Mouse (Mus musculus) urinary bladder, adult 18-20 months (tissue): ENCODE measurements around the gene Mdc1.
"Not testable (repeated sequence)": the region's sequence is repeated elsewhere in the genome, so short reads cannot be mapped to it uniquely, and the experiment has no call there.

Source experiments
- DNase-seq, 2 experiments: peaks; one replicate each; pipeline ENCODE4 v3.0.0; 2022; ENCODE audit warnings: low spot score in 2 of 2, mixed read lengths in 2 of 2

Gene Mdc1

DNA sequence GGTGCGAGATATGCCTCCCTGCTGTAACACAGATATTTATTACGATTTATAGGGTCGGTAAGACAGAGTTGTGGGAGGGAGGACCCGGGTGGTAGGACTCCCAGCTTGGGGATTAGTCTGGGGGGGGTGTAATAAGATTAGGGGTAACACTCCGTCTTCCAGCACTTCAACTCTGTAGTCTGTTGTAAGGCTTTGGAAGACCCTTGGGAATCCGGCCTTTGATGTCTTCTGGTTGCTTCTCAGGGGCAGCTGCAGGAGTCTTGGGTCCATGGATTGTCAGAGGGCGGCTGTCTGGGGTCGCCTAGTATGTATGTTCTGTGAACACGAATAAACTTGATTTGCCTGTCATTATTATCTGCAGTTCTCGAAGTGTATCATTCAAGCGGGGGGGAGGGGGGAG is 18.8 kb upstream of the Mdc1 start:
- DNase-seq: no peak

DNA sequence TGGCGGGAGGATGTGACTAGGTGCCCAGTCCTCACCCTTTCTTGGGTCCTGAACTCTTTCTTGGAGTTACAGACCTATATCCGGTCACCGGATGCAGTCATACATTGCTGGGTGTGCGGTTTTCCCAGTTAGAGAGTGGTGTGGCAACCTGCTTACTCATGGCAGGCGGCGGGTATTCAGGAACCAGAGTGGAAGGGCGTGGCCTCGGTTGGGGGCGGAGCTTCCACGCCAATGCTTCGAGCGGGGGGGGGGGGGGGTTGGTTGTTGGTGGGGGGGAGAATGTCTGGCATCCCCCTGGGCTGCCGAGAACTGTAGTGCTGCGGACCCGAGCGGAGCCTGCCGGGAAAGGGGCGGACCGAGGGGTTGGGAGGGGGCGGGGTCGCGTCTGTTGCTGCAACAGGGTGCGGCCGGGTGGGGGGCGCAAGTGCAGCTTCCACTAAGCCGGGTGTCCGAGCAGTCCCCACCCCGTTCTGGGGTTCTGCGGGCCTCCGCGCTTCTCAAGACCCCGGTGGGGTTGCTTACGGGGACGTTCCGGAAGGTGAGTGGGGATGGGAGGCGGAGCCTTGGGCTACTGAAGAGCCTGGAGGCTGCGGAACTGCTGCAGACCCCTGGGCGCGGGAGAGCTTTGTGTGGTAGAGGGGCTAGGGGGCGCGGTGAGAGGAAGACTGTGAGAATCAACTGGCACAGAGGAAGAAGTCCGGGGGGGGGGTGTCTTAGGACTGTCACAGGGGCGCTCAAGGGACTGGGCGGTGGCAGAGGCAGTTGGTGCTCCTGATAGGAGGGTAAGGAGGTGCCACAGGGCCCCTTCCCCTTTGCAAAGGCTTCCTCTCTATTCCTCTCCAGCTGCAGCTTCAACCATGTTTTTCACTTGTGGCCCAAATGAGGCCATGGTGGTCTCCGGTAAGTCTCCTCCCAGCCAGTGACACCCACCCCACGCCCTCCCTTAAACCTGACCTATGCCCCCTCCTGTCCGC is 18.1 kb upstream of the Mdc1 start, which contains the start of gene Flot1:
TSS of gene Flot1 (plus strand) at position 267 of the 974 bp plus-strand sequence.
- DNase-seq: peak; percentile 75 to 85

DNA sequence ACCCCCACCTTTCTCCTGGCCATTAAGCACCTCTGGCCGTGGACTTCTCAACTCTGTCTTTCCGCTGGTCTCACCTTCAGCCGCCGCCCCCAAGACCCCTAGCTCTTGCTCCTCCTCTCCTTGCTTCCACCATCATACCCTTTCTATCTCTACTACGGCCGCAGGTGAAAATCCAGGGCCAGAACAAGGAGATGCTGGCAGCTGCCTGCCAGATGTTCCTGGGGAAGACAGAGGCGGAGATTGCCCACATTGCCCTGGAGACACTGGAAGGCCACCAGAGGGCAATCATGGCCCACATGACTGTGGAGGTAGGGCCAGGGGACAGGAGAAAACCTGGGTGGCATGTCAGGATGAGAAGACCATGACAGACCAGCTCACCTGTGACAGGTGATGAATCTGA is 16.9 kb upstream of the Mdc1 start:
- DNase-seq: no peak

DNA sequence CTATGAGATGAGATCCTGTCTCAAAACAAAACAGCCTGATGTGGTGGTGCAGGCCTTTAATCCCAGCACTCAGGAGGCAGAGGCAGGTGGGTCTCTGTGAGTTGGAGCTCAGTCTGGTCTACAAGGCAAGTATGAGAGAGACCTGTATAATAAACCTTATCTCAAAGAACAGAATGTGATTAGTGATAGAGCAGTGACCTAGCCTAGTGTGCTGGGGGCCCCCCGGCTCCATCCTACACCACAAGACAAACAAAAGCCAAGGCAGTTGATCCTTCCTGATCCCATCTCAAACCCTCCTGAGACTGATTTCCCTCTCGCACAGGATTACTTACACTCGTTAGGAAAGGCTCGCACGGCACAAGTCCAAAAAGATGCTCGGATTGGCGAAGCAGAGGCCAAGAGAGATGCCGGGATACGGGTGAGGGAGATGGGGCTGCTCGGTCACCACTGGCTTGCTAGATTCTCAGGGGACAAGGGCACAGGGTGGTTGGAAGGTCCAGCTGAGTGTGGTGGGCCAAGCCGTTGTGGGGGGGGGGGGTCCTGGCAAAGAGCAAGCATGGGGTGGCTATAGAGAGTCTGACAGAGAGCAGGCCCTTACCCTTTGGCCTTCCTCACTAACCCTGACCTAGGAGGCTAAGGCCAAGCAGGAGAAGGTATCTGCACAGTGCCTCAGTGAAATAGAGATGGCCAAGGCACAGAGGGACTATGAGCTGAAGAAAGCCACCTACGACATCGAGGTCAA is 16.0 kb upstream of the Mdc1 start:
- no peak for DNase-seq

- peak in 1 of 2 experiments; percentile 83 for DNase-seq
Observed at GRCm38 (mm10) chr17:35829737-35830136, 11.6 kb upstream of the Mdc1 start.

DNA sequence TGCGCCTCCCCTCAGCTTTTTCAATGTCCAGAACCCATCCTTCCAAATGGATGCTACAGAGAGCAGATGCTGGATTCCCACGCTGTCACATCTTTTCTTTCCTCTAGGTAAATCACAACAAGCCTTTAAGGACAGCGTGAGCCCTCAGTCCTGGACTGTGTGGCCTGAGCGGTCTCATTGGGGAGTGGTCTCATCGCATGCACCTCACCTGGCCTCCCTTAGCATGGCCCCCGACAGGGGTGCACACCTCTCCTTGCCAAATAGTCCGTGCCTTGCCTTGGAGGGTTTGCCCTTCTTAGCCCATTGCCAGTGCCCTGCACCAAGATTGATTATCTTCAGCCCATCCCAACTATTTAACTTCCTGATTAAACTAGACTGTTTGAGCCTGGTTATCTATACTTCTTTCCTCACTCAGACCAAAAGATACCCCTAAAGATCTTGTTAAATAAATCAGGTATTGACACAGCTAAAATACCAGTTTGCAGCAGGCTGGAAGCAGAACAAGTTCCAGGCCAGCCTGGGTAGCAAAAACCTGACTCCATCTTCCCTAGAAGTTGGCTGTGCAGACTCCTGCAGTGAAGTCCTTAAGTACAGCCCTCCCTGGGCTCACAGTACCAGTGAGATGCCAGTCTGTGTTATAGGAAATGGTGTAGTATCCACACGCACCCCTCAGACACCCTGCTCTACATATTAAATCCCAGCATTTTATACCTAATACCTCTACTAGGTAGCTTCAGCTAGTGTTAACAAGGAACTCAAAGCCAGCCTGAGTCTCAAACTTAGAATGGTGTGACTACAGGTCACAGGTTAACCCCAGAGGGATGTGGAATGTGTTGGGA is 8.7 kb upstream of the Mdc1 start:
- DNase-seq: no peak

DNA sequence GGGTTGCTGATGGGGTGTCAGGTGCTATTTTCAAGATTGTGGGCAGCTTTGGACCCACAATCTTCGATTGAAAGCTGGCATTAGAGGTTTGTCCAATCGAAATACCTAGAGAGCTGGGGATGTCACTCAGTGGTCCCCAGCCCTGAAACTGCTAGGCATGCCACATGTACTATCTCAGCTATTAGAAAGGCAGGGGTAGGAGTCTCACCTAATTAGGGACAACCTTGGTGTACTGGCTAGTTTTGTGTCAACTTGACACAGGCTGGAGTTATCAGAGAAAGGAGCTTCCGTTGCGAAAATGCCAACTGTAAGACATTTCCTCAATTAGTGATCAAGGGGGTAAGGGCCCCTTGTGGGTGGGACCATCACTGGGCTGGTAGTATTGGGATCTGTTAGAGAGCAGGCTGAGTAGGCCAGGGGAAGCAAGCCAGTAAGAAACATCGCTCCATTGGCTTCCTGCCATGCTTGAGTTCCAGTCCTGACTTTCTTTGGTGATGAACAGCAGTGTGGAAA is 8.0 kb upstream of the Mdc1 start:
- DNase-seq: no peak

DNA sequence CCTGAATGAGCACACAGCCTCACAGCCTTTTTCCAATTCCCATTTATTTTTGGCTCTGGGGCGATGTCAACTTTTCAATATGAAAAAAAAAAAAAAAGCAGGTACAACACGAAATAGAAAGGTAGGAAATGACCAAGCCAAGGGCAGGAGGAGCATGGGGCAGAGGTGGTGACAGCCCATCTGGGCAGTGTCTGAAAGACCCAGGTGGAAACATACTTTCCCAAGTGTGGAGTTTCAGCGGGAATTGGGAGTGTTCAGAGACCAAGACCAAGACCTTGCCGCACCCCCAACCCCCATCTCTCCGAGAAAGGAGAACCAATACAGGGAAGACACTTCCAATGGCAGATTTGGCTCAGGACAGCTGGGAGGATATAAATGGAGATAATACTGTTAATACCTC is 7.4 kb upstream of the Mdc1 start:
- no peak for DNase-seq

DNA sequence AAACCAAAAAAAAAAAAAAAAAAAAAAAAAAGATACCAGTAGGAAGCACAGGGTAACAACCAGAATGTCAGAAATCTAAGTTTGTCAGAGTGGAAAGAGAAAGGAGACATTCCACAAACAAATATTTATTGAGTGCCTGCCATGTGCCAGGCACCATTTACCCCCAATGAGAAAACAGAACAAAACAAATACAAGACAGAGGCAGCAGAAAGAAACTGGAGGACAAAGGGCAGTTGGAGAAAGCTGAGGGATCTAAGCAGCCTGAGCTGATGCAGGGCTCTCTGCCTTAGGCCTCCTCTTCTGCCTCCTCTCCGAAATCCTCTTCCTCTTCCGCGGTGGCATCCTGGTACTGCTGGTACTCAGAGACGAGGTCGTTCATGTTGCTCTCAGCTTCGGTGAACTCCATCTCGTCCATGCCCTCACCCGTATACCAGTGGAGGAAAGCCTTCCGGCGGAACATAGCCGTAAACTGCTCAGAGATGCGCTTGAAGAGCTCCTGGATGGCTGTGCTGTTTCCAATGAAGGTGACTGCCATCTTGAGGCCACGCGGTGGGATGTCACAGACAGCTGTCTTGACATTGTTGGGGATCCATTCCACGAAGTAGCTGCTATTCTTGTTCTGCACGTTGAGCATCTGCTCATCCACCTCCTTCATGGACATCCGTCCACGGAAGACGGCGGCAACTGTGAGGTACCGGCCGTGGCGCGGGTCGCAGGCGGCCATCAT is 6.5 kb upstream of the Mdc1 start:
- no peak for DNase-seq

GRCm38 (mm10) chr17:35835424-35836140 is 5.7 kb upstream of the Mdc1 start:
- no peak for DNase-seq

DNA sequence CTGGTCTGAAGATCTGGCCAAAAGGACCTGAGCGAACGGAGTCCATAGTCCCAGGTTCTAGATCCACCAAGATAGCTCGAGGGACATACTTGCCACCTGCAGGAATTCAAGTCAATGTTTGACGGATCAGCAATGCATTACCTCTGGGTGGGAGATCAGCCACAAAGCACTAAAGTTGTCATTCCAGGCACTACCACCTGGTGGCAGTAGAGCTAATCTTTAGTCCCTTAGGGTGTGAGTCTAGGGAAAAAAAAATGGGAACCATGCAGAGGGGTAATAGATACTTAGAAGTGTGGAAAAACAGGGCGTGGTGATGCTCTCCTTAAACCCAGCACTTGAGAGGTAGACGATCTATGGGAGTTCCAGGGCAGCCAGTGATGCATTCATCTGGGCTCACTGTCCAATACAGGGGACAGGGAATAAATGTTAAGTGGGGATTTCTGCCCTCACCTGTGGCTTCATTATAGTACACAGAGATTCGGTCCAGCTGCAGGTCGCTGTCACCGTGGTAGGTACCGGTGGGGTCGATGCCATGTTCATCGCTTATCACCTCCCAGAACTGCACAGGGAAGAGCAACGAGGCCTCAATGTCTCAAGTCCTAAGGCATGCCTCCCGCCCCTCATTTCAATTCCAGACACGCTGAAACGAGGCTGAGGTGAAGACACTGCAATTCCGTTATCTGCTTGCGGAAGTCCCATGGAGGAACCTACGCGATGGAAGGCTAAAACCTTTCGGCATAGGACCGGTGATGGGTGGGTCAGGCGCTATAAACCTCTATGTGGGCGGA is 4.9 kb upstream of the Mdc1 start:
- peak in 1 of 2 experiments; percentile 61 for DNase-seq

DNA sequence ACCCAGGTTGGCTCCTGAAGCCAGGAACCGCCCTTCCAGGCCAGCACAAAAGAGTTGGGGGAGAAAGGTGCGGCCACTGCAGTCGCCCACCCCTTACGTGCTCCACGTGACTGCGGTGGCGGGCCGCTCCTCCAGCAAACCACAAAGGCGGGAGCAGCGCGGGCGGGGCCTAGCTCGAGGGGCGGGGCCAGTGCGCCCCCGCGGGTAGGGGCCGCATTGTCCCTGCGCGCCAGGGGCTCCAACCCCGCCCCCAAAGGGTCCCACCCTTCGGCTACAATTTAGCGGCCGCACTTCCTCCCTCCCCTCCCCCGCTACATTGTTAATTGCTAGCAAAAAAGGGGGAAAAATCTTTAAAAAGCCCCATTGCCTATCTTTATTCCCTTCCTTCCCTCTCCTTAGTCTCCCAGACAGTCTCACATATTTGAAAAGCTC is 4.3 kb upstream of the Mdc1 start:
- DNase-seq: peak in 1 of 2 experiments; percentile 82

- DNase-seq: no peak
Observed at GRCm38 (mm10) chr17:35837487-35837886, 3.8 kb upstream of the Mdc1 start.

- DNase-seq: peak; percentile 90 to 97
Observed at GRCm38 (mm10) chr17:35838122-35838544, 3.2 kb upstream of the Mdc1 start, which contains the start of gene Tubb5. TSS of gene Tubb5 (minus strand) at chr17:35838306.

- no peak for DNase-seq
Observed at GRCm38 (mm10) chr17:35838570-35838969, 2.7 kb upstream of the Mdc1 start.

- DNase-seq: not testable (repeated sequence)
Observed at GRCm38 (mm10) chr17:35839002-35839401, 2.3 kb upstream of the Mdc1 start.

GRCm38 (mm10) chr17:35840561-35840960 is 754 bp upstream of the Mdc1 start:
- no peak for DNase-seq

DNA sequence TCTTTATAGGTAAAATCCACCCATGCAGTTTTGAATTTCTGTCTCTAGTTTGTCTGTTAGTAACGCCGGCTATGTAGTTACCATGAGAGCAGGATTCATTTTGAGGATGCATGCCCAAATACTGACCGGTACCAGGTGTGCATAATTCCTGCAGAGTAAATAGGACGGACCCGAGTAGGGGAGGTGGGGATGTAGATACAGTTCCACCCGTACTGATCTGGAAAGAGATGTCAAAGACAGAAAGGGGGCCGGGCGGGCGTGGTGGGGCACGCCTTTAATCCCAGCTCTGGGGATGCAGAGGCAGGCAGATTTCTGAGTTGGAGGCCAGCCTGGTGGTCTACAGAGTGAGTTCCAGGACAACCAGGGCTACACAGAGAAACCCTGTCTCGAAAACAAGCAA is 691 bp downstream of the Mdc1 start:
- no peak for DNase-seq

DNA sequence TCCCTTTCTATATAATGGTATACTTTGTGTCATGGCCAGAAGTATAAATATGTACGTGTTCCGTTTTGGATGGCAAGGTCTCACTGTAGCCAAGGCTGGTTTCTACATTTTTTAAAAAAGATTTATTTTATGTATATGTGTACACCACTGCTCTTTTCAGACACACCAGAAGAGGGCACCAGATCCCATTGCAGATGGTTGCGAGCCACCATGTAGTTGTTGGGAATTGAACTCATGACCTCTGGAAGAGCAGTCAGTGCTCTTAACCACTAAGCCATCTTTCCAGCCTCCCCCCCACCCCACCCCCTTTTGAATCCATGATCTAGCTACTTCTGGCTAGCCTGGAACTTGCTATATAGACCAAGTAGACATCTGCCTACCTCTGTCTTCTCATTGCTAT is 2.2 kb downstream of the Mdc1 start:
- DNase-seq: no peak
